Mouse (Mus musculus) G1E (cell line): ENCODE results near the gene Glrx3.

Source experiments
- CTCF ChIP-seq: IDR thresholded peaks from 2 replicates; pipeline ENCODE4 v1.5.1; 2012; ENCODE audit warnings: low read depth, low read length, inconsistent platforms, mixed read lengths
- GATA1 ChIP-seq: IDR thresholded peaks from 2 replicates; pipeline ENCODE4 v1.6.1; 2012; ENCODE audit warnings: borderline replicate concordance, low read length, inconsistent platforms, mixed read lengths
- POLR2AphosphoS5 ChIP-seq: IDR thresholded peaks from 2 replicates; pipeline ENCODE4 v1.6.1; 2012; ENCODE audit warnings: low read depth, low read length, inconsistent platforms; ENCODE audit not compliant: insufficient replicate concordance
- TAL1 ChIP-seq: conservative IDR thresholded peaks from 2 replicates; pipeline ENCODE4 v1.6.1; 2012; ENCODE audit warnings: low read depth, low read length, inconsistent platforms, mixed read lengths

GRCm38 (mm10) chr7:137492307-137492973 lies 55.0 kb downstream of the Glrx3 start:
- TF ChIP-seq CTCF: no peak
- TF ChIP-seq POLR2AphosphoS5: no peak
- no peak for TF ChIP-seq GATA1
- no peak for TF ChIP-seq TAL1
